Mouse (Mus musculus): ENCODE data around the gene Tlr5. TPM values are rescaled to one million over a fixed set of nuclear protein-coding genes. Genes with fewer than 3 reads are reported as not detected.

The Tlr5 gene
- polyA plus RNA-seq, 1 experiment from 2014 or later: 0.29 TPM

- Histone ChIP-seq H3K9ac (ENCODE audit: low read length) (no peak overlapping the region), H3K27ac (ENCODE audit: low read depth, low read length) (no peak overlapping the region), H3K4me2 (ENCODE audit: low read depth, low read length, severe bottlenecking) (no peak overlapping the region), H3K9me3 (ENCODE audit: control insufficient read depth, low read length) (no peaks in the 10 kb centered on the region), H3K4me3 (ENCODE audit: low read depth, low read length) (no peak overlapping the region), H3K27me3 (ENCODE audit: control insufficient read depth, insufficient read depth, low read length) (no peaks in the 10 kb centered on the region), H3K36me3 (ENCODE audit: control insufficient read depth, insufficient read depth, low read length) (no peaks in the 10 kb centered on the region), H3K4me1 (replicated peaks; ENCODE audit: control insufficient read depth, insufficient read depth, low read length) (no peaks in the 10 kb centered on the region)
- WGBS: 76% methylated on average over 5 of the region's 5 CpGs
- no peak for ATAC-seq (replicated peaks; ENCODE audit: low FRiP score)
- no peak for DNase-seq (ENCODE audit: low spot score)
Observed at GRCm38 (mm10) chr1:182944638-182945037, 9.9 kb upstream of the Tlr5 start.

GRCm38 (mm10) chr1:182945561-182945960 lies 9.0 kb upstream of the Tlr5 start:
- no peak overlapping the region for H3K4me2 ChIP-seq (ENCODE audit: low read depth, low read length, severe bottlenecking)
- WGBS: 81% methylated on average over 6 of the region's 6 CpGs

GRCm38 (mm10) chr1:182951298-182951697 lies 3.3 kb upstream of the Tlr5 start:
- DNase-seq (ENCODE audit: low spot score) (no peak), ATAC-seq (replicated peaks; ENCODE audit: low FRiP score) (no peak)
- WGBS: 90% methylated on average over 9 of the region's 9 CpGs
- H3K27ac ChIP-seq (ENCODE audit: low read depth, low read length): no peak overlapping the region
- H3K9ac ChIP-seq (ENCODE audit: low read length): no peak overlapping the region
- no peak overlapping the region for H3K4me3 ChIP-seq (ENCODE audit: low read depth, low read length)
- no peaks in the 10 kb centered on the region for H3K36me3 ChIP-seq (ENCODE audit: control insufficient read depth, insufficient read depth, low read length)
- H3K9me3 ChIP-seq (ENCODE audit: control insufficient read depth, low read length): no peaks in the 10 kb centered on the region
- peaks cover 4% of the 10 kb centered on the region; the same call in 1 of the 2 replicates for H3K27me3 ChIP-seq (ENCODE audit: control insufficient read depth, insufficient read depth, low read length)
- H3K4me2 ChIP-seq (ENCODE audit: low read depth, low read length, severe bottlenecking): no peak overlapping the region
- H3K4me1 ChIP-seq (replicated peaks; ENCODE audit: control insufficient read depth, insufficient read depth, low read length): no peaks in the 10 kb centered on the region; the same call in 1 of the 2 replicates

More at GRCm38 (mm10) chr1:182945561-182945960, 9.0 kb upstream of the Tlr5 start:
- no peak for DNase-seq (ENCODE audit: low spot score)
- Histone ChIP-seq H3K9ac (ENCODE audit: low read length) (no peak overlapping the region), H3K4me3 (ENCODE audit: low read depth, low read length) (no peak overlapping the region), H3K4me1 (replicated peaks; ENCODE audit: control insufficient read depth, insufficient read depth, low read length) (no peaks in the 10 kb centered on the region), H3K36me3 (ENCODE audit: control insufficient read depth, insufficient read depth, low read length) (no peaks in the 10 kb centered on the region), H3K27ac (ENCODE audit: low read depth, low read length) (no peak overlapping the region), H3K27me3 (ENCODE audit: control insufficient read depth, insufficient read depth, low read length) (no peaks in the 10 kb centered on the region), H3K9me3 (ENCODE audit: control insufficient read depth, low read length) (no peaks in the 10 kb centered on the region)
- no peak for ATAC-seq (replicated peaks; ENCODE audit: low FRiP score)

- no peaks in the 10 kb centered on the region for H3K9me3 ChIP-seq (ENCODE audit: control insufficient read depth, low read length)
- peaks cover 6% of the 10 kb centered on the region; the same call in 1 of the 2 replicates for H3K27me3 ChIP-seq (ENCODE audit: control insufficient read depth, insufficient read depth, low read length)
- no peaks in the 10 kb centered on the region for H3K36me3 ChIP-seq (ENCODE audit: control insufficient read depth, insufficient read depth, low read length)
- no peak overlapping the region for H3K4me2 ChIP-seq (ENCODE audit: low read depth, low read length, severe bottlenecking)
- DNase-seq (ENCODE audit: low spot score): no peak
- no peak overlapping the region for H3K9ac ChIP-seq (ENCODE audit: low read length)
- peak; percentile 32; the same call in 1 of the 2 replicates for ATAC-seq (replicated peaks; ENCODE audit: low FRiP score)
- H3K4me1 ChIP-seq (replicated peaks; ENCODE audit: control insufficient read depth, insufficient read depth, low read length): no peaks in the 10 kb centered on the region; the same call in 1 of the 2 replicates
- no peak overlapping the region for H3K4me3 ChIP-seq (ENCODE audit: low read depth, low read length)
- H3K27ac ChIP-seq (ENCODE audit: low read depth, low read length): 0 out of 2 replicates have a peak overlapping the region, but pooled peaks have one; percentile 15
- 33% methylated on average over 3 of the region's 3 CpGs for WGBS
Observed at GRCm38 (mm10) chr1:182953165-182953564, 1.4 kb upstream of the Tlr5 start.

GRCm38 (mm10) chr1:182953667-182954066 lies 921 bp upstream of the Tlr5 start:
- 0 out of 2 replicates have a peak overlapping the region, but pooled peaks have one; percentile 15 for H3K27ac ChIP-seq (ENCODE audit: low read depth, low read length)
- peaks cover 8% of the 10 kb centered on the region; the same call in 1 of the 2 replicates for H3K27me3 ChIP-seq (ENCODE audit: control insufficient read depth, insufficient read depth, low read length)
- H3K36me3 ChIP-seq (ENCODE audit: control insufficient read depth, insufficient read depth, low read length): no peaks in the 10 kb centered on the region
- DNase-seq (ENCODE audit: low spot score): no peak
- WGBS: 72% methylated on average over 4 of the region's 4 CpGs
- ATAC-seq (replicated peaks; ENCODE audit: low FRiP score): no peak
- no peak overlapping the region for H3K4me2 ChIP-seq (ENCODE audit: low read depth, low read length, severe bottlenecking)
- no peaks in the 10 kb centered on the region; the same call in 1 of the 2 replicates for H3K4me1 ChIP-seq (replicated peaks; ENCODE audit: control insufficient read depth, insufficient read depth, low read length)
- no peak overlapping the region for H3K9ac ChIP-seq (ENCODE audit: low read length)
- no peaks in the 10 kb centered on the region for H3K9me3 ChIP-seq (ENCODE audit: control insufficient read depth, low read length)
- no peak overlapping the region for H3K4me3 ChIP-seq (ENCODE audit: low read depth, low read length)

GRCm38 (mm10) chr1:182955047-182955620 lies 546 bp downstream of the Tlr5 start:
- Histone ChIP-seq H3K4me1 (replicated peaks; ENCODE audit: control insufficient read depth, insufficient read depth, low read length) (peaks cover 3% of the 10 kb centered on the region; the same call in 1 of the 2 replicates), H3K36me3 (ENCODE audit: control insufficient read depth, insufficient read depth, low read length) (no peaks in the 10 kb centered on the region), H3K27ac (ENCODE audit: low read depth, low read length) (no peak overlapping the region), H3K27me3 (ENCODE audit: control insufficient read depth, insufficient read depth, low read length) (peaks cover 8% of the 10 kb centered on the region; the same call in 1 of the 2 replicates), H3K4me3 (ENCODE audit: low read depth, low read length) (peak overlapping the region; percentile 32), H3K9ac (ENCODE audit: low read length) (peak overlapping the region; percentile 63), H3K4me2 (ENCODE audit: low read depth, low read length, severe bottlenecking) (peak overlapping the region; percentile 67), H3K9me3 (ENCODE audit: control insufficient read depth, low read length) (no peaks in the 10 kb centered on the region)
- 25% methylated on average over 15 of the region's 15 CpGs for WGBS
- ATAC-seq (replicated peaks; ENCODE audit: low FRiP score) (no peak), DNase-seq (ENCODE audit: low spot score) (no peak)

- H3K27me3 ChIP-seq (ENCODE audit: control insufficient read depth, insufficient read depth, low read length): peaks cover 10% of the 10 kb centered on the region; the same call in 1 of the 2 replicates
- no peak for DNase-seq (ENCODE audit: low spot score)
- H3K36me3 ChIP-seq (ENCODE audit: control insufficient read depth, insufficient read depth, low read length): no peaks in the 10 kb centered on the region
- no peak for ATAC-seq (replicated peaks; ENCODE audit: low FRiP score)
- 54% methylated on average over 12 of the region's 12 CpGs for WGBS
- peaks cover 3% of the 10 kb centered on the region; the same call in 1 of the 2 replicates for H3K4me1 ChIP-seq (replicated peaks; ENCODE audit: control insufficient read depth, insufficient read depth, low read length)
- no peak overlapping the region for H3K27ac ChIP-seq (ENCODE audit: low read depth, low read length)
- H3K4me2 ChIP-seq (ENCODE audit: low read depth, low read length, severe bottlenecking): no peak overlapping the region
- H3K9me3 ChIP-seq (ENCODE audit: control insufficient read depth, low read length): no peaks in the 10 kb centered on the region
- H3K4me3 ChIP-seq (ENCODE audit: low read depth, low read length): no peak overlapping the region
- H3K9ac ChIP-seq (ENCODE audit: low read length): no peak overlapping the region
Observed at GRCm38 (mm10) chr1:182956186-182956960, 1.8 kb downstream of the Tlr5 start.

GRCm38 (mm10) chr1:182957001-182957757 lies 2.6 kb downstream of the Tlr5 start:
- Histone ChIP-seq H3K4me2 (ENCODE audit: low read depth, low read length, severe bottlenecking) (no peak overlapping the region), H3K9me3 (ENCODE audit: control insufficient read depth, low read length) (no peaks in the 10 kb centered on the region), H3K27me3 (ENCODE audit: control insufficient read depth, insufficient read depth, low read length) (peaks cover 10% of the 10 kb centered on the region; the same call in 1 of the 2 replicates), H3K4me3 (ENCODE audit: low read depth, low read length) (no peak overlapping the region), H3K4me1 (replicated peaks; ENCODE audit: control insufficient read depth, insufficient read depth, low read length) (peaks cover 3% of the 10 kb centered on the region; the same call in 1 of the 2 replicates), H3K9ac (ENCODE audit: low read length) (no peak overlapping the region), H3K36me3 (ENCODE audit: control insufficient read depth, insufficient read depth, low read length) (no peaks in the 10 kb centered on the region), H3K27ac (ENCODE audit: low read depth, low read length) (no peak overlapping the region)
- DNase-seq (ENCODE audit: low spot score): no peak
- no peak for ATAC-seq (replicated peaks; ENCODE audit: low FRiP score)
- 86% methylated on average over 16 of the region's 16 CpGs for WGBS

Data from forebrain, embryonic 11.5 days (tissue).